Mouse (Mus musculus): ENCODE results near the gene Ski. TPM values are rescaled to one million over a fixed set of nuclear protein-coding genes. Genes with fewer than 3 reads are reported as not detected.
A peak's percentile ranks its signal among the peaks of the same experiment; 100 is the strongest.

Ski gene
- polyA plus RNA-seq, 1 experiment from 2014 or later, result 11.0 TPM

- Histone ChIP-seq H3K27ac (peak overlapping the region; percentile 95), H3K4me2 (peak overlapping the region; percentile 27; the same call in 1 of the 2 replicates), H3K27me3 (no peaks in the 10 kb centered on the region), H3K4me1 (replicated peaks) (peaks cover 48% of the 10 kb centered on the region), H3K36me3 (no peaks in the 10 kb centered on the region), H3K9ac (no peak overlapping the region), H3K9me3 (replicated peaks) (no peaks in the 10 kb centered on the region), H3K4me3 (no peak overlapping the region)
- WGBS, result 64% methylated on average over 4 of the region's 4 CpGs
- ATAC-seq (replicated peaks; ENCODE audit: insufficient number of reproducible peaks, insufficient read depth, low FRiP score, low read depth), result no peak
Measured at GRCm38 (mm10) chr4:155144548-155145180, 77.7 kb downstream of the Ski start.

GRCm38 (mm10) chr4:155143871-155144502, 78.4 kb downstream of the Ski start:
- Histone ChIP-seq H3K27ac (peak overlapping the region; percentile 95), H3K4me3 (no peak overlapping the region), H3K27me3 (no peaks in the 10 kb centered on the region), H3K36me3 (no peaks in the 10 kb centered on the region), H3K9me3 (replicated peaks) (no peaks in the 10 kb centered on the region), H3K4me2 (peak overlapping the region; percentile 27), H3K9ac (peak overlapping the region; percentile 44), H3K4me1 (replicated peaks) (peaks cover 45% of the 10 kb centered on the region)
- WGBS, result 19% methylated on average over 12 of the region's 12 CpGs
- peak; percentile 85 for ATAC-seq (replicated peaks; ENCODE audit: insufficient number of reproducible peaks, insufficient read depth, low FRiP score, low read depth)

DNA sequence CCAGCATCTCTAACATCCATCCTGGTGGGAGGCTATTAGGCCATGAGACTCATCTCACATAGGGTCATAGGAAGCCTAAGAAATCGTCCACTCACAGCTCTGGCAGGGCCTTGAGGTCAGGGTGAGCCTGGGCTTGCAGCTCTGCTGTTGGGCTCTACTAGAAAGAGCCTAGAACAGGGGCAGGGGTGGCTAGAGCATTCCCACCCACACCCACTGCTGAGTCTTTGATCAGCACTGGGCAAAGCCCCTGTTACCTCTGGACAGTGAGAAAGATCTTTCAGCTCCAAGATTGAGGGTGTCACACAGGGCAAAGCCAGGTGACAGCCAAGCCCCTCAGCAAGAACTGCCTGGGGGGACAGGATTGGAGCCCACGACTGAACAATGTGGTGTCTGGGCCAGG, 79.0 kb downstream of the Ski start:
- ATAC-seq (replicated peaks; ENCODE audit: insufficient number of reproducible peaks, insufficient read depth, low FRiP score, low read depth), result no peak
- no peak overlapping the region for H3K4me3 ChIP-seq
- no peaks in the 10 kb centered on the region for H3K36me3 ChIP-seq
- WGBS, result 54% methylated on average over 2 of the region's 2 CpGs
- H3K9me3 ChIP-seq (replicated peaks), result no peaks in the 10 kb centered on the region
- H3K4me2 ChIP-seq, result no peak overlapping the region
- peak overlapping the region; percentile 44 for H3K9ac ChIP-seq
- peaks cover 42% of the 10 kb centered on the region for H3K4me1 ChIP-seq (replicated peaks)
- peak overlapping the region; percentile 95 for H3K27ac ChIP-seq
- no peaks in the 10 kb centered on the region for H3K27me3 ChIP-seq

- Histone ChIP-seq H3K4me1 (replicated peaks) (peaks cover 43% of the 10 kb centered on the region), H3K4me3 (no peak overlapping the region), H3K4me2 (no peak overlapping the region), H3K27me3 (no peaks in the 10 kb centered on the region), H3K9ac (peak overlapping the region; percentile 44; the same call in 1 of the 2 replicates), H3K9me3 (replicated peaks) (no peaks in the 10 kb centered on the region), H3K36me3 (no peaks in the 10 kb centered on the region), H3K27ac (peak overlapping the region; percentile 95; the same call in 1 of the 2 replicates)
- 89% methylated on average over 5 of the region's 5 CpGs for WGBS
- ATAC-seq (replicated peaks; ENCODE audit: insufficient number of reproducible peaks, insufficient read depth, low FRiP score, low read depth), result no peak
Measured at GRCm38 (mm10) chr4:155142836-155143235, 79.6 kb downstream of the Ski start.

- Histone ChIP-seq H3K27ac (peak overlapping the region; percentile 54; the same call in 1 of the 2 replicates), H3K4me1 (replicated peaks) (peaks cover 56% of the 10 kb centered on the region), H3K27me3 (no peaks in the 10 kb centered on the region), H3K4me3 (no peak overlapping the region), H3K36me3 (no peaks in the 10 kb centered on the region), H3K4me2 (no peak overlapping the region), H3K9ac (no peak overlapping the region), H3K9me3 (replicated peaks) (no peaks in the 10 kb centered on the region)
- ATAC-seq (replicated peaks; ENCODE audit: insufficient number of reproducible peaks, insufficient read depth, low FRiP score, low read depth), result 0 out of 2 replicates have a peak, but pooled peaks have one; percentile 2
- WGBS, result 59% methylated on average over 12 of the region's 12 CpGs
Measured at GRCm38 (mm10) chr4:155140795-155141265, 81.6 kb downstream of the Ski start.

GRCm38 (mm10) chr4:155140150-155140549, 82.2 kb downstream of the Ski start:
- no peak overlapping the region for H3K4me2 ChIP-seq
- H3K36me3 ChIP-seq, result no peaks in the 10 kb centered on the region
- no peak overlapping the region for H3K4me3 ChIP-seq
- H3K9ac ChIP-seq, result peak overlapping the region; percentile 14; the same call in 1 of the 2 replicates
- peak overlapping the region; percentile 54; the same call in 1 of the 2 replicates for H3K27ac ChIP-seq
- H3K27me3 ChIP-seq, result no peaks in the 10 kb centered on the region
- no peaks in the 10 kb centered on the region for H3K9me3 ChIP-seq (replicated peaks)
- WGBS, result 40% methylated on average over 2 of the region's 2 CpGs
- no peak for ATAC-seq (replicated peaks; ENCODE audit: insufficient number of reproducible peaks, insufficient read depth, low FRiP score, low read depth)
- H3K4me1 ChIP-seq (replicated peaks), result peaks cover 63% of the 10 kb centered on the region

- no peak overlapping the region for H3K9ac ChIP-seq
- ATAC-seq (replicated peaks; ENCODE audit: insufficient number of reproducible peaks, insufficient read depth, low FRiP score, low read depth), result no peak
- no peak overlapping the region for H3K4me2 ChIP-seq
- no peaks in the 10 kb centered on the region for H3K36me3 ChIP-seq
- no peaks in the 10 kb centered on the region for H3K9me3 ChIP-seq (replicated peaks)
- WGBS, result 81% methylated on average over 12 of the region's 12 CpGs
- no peak overlapping the region for H3K4me3 ChIP-seq
- no peak overlapping the region for H3K27ac ChIP-seq
- no peaks in the 10 kb centered on the region for H3K27me3 ChIP-seq
- peaks cover 65% of the 10 kb centered on the region for H3K4me1 ChIP-seq (replicated peaks)
Measured at GRCm38 (mm10) chr4:155139281-155140045, 82.9 kb downstream of the Ski start.

DNA sequence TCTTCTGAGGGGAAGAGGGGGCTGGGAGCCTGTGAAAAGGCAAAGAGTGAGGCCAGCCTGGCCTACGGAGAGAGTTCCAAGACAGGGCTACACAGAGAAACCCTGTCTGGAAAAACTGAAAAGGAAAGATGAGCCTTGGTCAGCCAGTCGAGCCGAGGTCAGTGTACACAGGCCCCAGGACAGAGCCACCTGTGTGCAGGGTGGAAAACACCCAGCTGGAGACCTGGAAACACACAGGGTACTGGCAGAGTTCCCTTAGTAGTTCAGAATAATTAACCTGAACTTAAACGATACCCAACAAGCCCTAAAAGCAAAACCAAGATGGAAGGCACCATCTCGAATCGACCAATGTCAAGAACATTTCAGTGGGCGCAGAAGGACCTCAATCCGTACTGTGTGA, 83.9 kb downstream of the Ski start:
- no peak overlapping the region for H3K4me2 ChIP-seq
- WGBS, result 87% methylated on average over 8 of the region's 8 CpGs
- H3K4me3 ChIP-seq, result no peak overlapping the region
- H3K27ac ChIP-seq, result no peak overlapping the region
- no peaks in the 10 kb centered on the region for H3K36me3 ChIP-seq
- no peak overlapping the region for H3K9ac ChIP-seq
- ATAC-seq (replicated peaks; ENCODE audit: insufficient number of reproducible peaks, insufficient read depth, low FRiP score, low read depth), result no peak
- peaks cover 65% of the 10 kb centered on the region for H3K4me1 ChIP-seq (replicated peaks)
- H3K27me3 ChIP-seq, result no peaks in the 10 kb centered on the region
- no peaks in the 10 kb centered on the region for H3K9me3 ChIP-seq (replicated peaks)

GRCm38 (mm10) chr4:155137891-155138290, 84.5 kb downstream of the Ski start:
- no peaks in the 10 kb centered on the region for H3K27me3 ChIP-seq
- H3K4me1 ChIP-seq (replicated peaks), result peaks cover 65% of the 10 kb centered on the region
- H3K9me3 ChIP-seq (replicated peaks), result no peaks in the 10 kb centered on the region
- no peaks in the 10 kb centered on the region for H3K36me3 ChIP-seq
- no peak overlapping the region for H3K27ac ChIP-seq
- no peak overlapping the region for H3K4me2 ChIP-seq
- H3K9ac ChIP-seq, result no peak overlapping the region
- 77% methylated on average over 7 of the region's 7 CpGs for WGBS
- H3K4me3 ChIP-seq, result no peak overlapping the region
- ATAC-seq (replicated peaks; ENCODE audit: insufficient number of reproducible peaks, insufficient read depth, low FRiP score, low read depth), result no peak

- H3K4me2 ChIP-seq, result no peak overlapping the region
- 58% methylated on average over 5 of the region's 5 CpGs for WGBS
Measured at GRCm38 (mm10) chr4:155135909-155136585, 86.3 kb downstream of the Ski start.

GRCm38 (mm10) chr4:155134686-155135172, 87.7 kb downstream of the Ski start:
- H3K9ac ChIP-seq, result peak overlapping the region; percentile 22; the same call in 1 of the 2 replicates
- ATAC-seq (replicated peaks; ENCODE audit: insufficient number of reproducible peaks, insufficient read depth, low FRiP score, low read depth), result no peak
- H3K27ac ChIP-seq, result peak overlapping the region; percentile 89
- no peaks in the 10 kb centered on the region for H3K9me3 ChIP-seq (replicated peaks)
- no peaks in the 10 kb centered on the region for H3K36me3 ChIP-seq
- 88% methylated on average over 7 of the region's 7 CpGs for WGBS
- peaks cover 77% of the 10 kb centered on the region for H3K4me1 ChIP-seq (replicated peaks)
- no peak overlapping the region for H3K4me3 ChIP-seq
- no peak overlapping the region for H3K4me2 ChIP-seq
- no peaks in the 10 kb centered on the region for H3K27me3 ChIP-seq

More at GRCm38 (mm10) chr4:155135909-155136585, 86.3 kb downstream of the Ski start:
- peaks cover 78% of the 10 kb centered on the region for H3K4me1 ChIP-seq (replicated peaks)
- H3K9ac ChIP-seq, result no peak overlapping the region
- H3K27ac ChIP-seq, result peak overlapping the region; percentile 66
- ATAC-seq (replicated peaks; ENCODE audit: insufficient number of reproducible peaks, insufficient read depth, low FRiP score, low read depth), result no peak
- no peaks in the 10 kb centered on the region for H3K9me3 ChIP-seq (replicated peaks)
- no peaks in the 10 kb centered on the region for H3K27me3 ChIP-seq
- H3K36me3 ChIP-seq, result no peaks in the 10 kb centered on the region
- no peak overlapping the region for H3K4me3 ChIP-seq
